Mouse (Mus musculus): ENCODE data around the gene Selenof. TPM values are rescaled to one million over a fixed set of nuclear protein-coding genes. Genes with fewer than 3 reads are reported as not detected.
A peak's percentile ranks its signal among the peaks of the same experiment; 100 is the strongest.

Selenof gene
- polyA plus RNA-seq, 1 experiment: 264 TPM

DNA sequence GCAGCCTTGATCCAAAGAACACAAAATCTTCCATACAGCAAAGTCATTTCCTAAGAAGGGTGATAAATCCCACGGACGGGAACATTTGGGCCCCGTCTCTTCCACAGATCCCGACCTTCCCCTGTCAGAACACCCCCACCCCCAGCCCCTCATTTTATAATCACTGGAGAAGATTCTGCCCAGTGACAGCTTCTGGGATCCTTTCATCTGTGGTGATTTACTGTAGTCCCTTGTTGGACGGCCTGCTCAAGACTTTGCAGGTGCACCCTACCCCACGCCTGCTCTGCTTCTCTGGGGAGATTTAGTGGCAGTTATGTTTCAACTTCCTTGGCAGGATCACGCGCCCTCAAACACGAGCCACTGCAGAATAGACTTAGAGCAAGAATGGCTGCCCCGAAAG lies 44.6 kb downstream of the Selenof start:
- H3K36me3 ChIP-seq (ENCODE audit: control insufficient read depth, insufficient read depth): no peaks in the 10 kb centered on the region
- H3K4me3 ChIP-seq: no peak overlapping the region
- no peak for TF ChIP-seq SRF (IDR thresholded peaks at IDR 0.05; ENCODE audit: control insufficient read depth, insufficient read length, low read depth)
- TF ChIP-seq REST (IDR thresholded peaks at IDR 0.05; ENCODE audit: insufficient read depth, insufficient read length): no peak
- TF ChIP-seq E2F4 (IDR thresholded peaks at IDR 0.05; ENCODE audit: insufficient read depth): no peak
- TF ChIP-seq POLR2AphosphoS2 (IDR thresholded peaks at IDR 0.05; ENCODE audit: insufficient read length, low read depth): no peak
- no peak for TF ChIP-seq USF1 (IDR thresholded peaks at IDR 0.05; ENCODE audit: low read depth)
- TF ChIP-seq MYOD1 (IDR thresholded peaks at IDR 0.05; ENCODE audit: control insufficient read depth in 1 of 3, insufficient read length in 2 of 3, low read depth in 2 of 3): no peak
- no peaks in the 10 kb centered on the region for H3K27me3 ChIP-seq (ENCODE audit: control insufficient read depth, insufficient read depth, insufficient read length)
- no peak overlapping the region for H3ac ChIP-seq (ENCODE audit: control insufficient read depth, insufficient read length)
- no peak overlapping the region for H3K4me2 ChIP-seq (ENCODE audit: low read depth)
- no peaks in the 10 kb centered on the region for H3K79me2 ChIP-seq (ENCODE audit: control insufficient read depth, insufficient read depth)

DNA sequence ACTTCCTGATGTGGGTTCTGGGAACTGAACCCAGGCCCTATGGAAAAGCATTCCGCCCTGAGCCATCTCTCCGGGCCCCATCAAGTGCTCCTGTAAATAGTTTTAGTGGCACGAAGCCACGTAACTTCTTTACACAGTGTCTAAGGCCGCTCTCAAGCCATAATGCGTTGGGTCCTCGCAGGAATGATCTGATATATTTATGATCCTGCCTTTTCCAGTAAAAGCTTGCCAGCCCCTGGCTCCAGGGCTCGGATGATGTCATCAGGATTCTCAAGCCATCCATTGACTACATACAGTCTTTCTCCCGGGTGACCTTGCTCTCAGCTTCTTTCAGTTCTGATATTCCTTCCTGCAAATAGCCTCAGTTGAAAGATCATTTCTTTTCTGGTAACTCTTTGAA lies 45.4 kb downstream of the Selenof start:
- H3K36me3 ChIP-seq (ENCODE audit: control insufficient read depth, insufficient read depth): no peaks in the 10 kb centered on the region
- H3K4me3 ChIP-seq: no peak overlapping the region
- H3K4me2 ChIP-seq (ENCODE audit: low read depth): no peak overlapping the region
- H3K79me2 ChIP-seq (ENCODE audit: control insufficient read depth, insufficient read depth): no peaks in the 10 kb centered on the region
- no peak overlapping the region for H3ac ChIP-seq (ENCODE audit: control insufficient read depth, insufficient read length)
- no peak for TF ChIP-seq E2F4 (IDR thresholded peaks at IDR 0.05; ENCODE audit: insufficient read depth)
- TF ChIP-seq TCF12 (IDR thresholded peaks at IDR 0.05; ENCODE audit: insufficient read depth, poor library complexity, severe bottlenecking): no peak
- TF ChIP-seq TCF3 (IDR thresholded peaks at IDR 0.05; ENCODE audit: insufficient read length, low read depth): no peak
- no peak for TF ChIP-seq USF1 (IDR thresholded peaks at IDR 0.05; ENCODE audit: low read depth)
- no peak for TF ChIP-seq SRF (IDR thresholded peaks at IDR 0.05; ENCODE audit: control insufficient read depth, insufficient read length, low read depth)
- no peak for TF ChIP-seq CEBPB (IDR thresholded peaks at IDR 0.05; ENCODE audit: insufficient read depth, poor library complexity, severe bottlenecking)
- TF ChIP-seq POLR2A (IDR thresholded peaks at IDR 0.05; ENCODE audit: insufficient read length, low read depth): no peak
- TF ChIP-seq REST (IDR thresholded peaks at IDR 0.05; ENCODE audit: insufficient read depth, insufficient read length): no peak
- TF ChIP-seq POLR2AphosphoS2 (IDR thresholded peaks at IDR 0.05; ENCODE audit: insufficient read length, low read depth): no peak
- TF ChIP-seq MAX (IDR thresholded peaks at IDR 0.05; ENCODE audit: low read depth): no peak
- TF ChIP-seq MYOD1 (IDR thresholded peaks at IDR 0.05; ENCODE audit: control insufficient read depth in 1 of 3, insufficient read length in 2 of 3, low read depth in 2 of 3): no peak
- no peak for TF ChIP-seq MYOG (IDR thresholded peaks at IDR 0.05; ENCODE audit: control insufficient read depth in 1 of 3, insufficient read depth in 1 of 3, insufficient read length in 2 of 3, low read depth in 2 of 3)
- no peaks in the 10 kb centered on the region for H3K27me3 ChIP-seq (ENCODE audit: control insufficient read depth, insufficient read depth, insufficient read length)

DNA sequence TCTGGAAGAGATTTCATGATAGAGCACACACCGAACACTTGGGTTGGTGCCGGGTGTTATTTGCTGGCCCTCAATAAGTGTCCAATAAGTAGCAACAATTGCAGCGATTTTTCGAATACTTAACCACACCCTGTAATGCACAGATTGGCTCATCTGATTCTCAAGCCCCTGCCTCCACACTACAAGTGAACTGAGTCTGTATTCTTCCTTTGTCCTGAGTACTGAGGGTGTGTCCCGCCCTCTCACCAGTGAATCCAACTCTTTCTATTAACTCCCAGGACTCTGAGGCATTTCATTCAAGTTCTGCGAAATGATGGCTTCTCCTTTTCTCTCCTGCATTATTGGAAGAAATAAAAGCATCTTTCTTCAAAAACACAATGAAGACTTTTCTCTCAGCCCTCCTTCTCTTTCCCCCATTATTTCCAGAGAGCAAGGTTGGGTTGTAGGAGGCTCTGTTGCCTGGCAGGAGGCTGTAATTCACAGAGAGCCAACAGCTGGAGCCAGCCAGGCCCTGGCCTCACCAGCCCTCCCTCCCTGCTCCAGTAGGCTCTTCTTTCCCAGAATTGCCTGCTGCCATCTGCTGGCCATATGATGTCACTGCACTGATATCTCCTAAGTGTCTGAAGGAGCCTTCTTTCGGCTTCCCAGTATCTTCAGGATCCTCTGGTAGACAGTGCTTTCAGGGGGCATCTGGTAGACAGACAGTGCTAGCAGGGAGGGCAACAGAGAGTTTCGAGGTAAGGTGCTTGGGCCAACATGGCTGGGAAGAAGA lies 46.7 kb downstream of the Selenof start:
- Histone ChIP-seq H3K27me3 (ENCODE audit: control insufficient read depth, insufficient read depth, insufficient read length) (no peaks in the 10 kb centered on the region), H3K79me2 (ENCODE audit: control insufficient read depth, insufficient read depth) (no peaks in the 10 kb centered on the region), H3K36me3 (ENCODE audit: control insufficient read depth, insufficient read depth) (no peaks in the 10 kb centered on the region), H3K4me3 (no peak overlapping the region), H3ac (ENCODE audit: control insufficient read depth, insufficient read length) (no peak overlapping the region), H3K4me2 (ENCODE audit: low read depth) (peak overlapping the region; percentile 50)
- TF ChIP-seq MYOD1 (IDR thresholded peaks at IDR 0.05; ENCODE audit: control insufficient read depth in 1 of 3, insufficient read length in 2 of 3, low read depth in 2 of 3): peak; percentile 57 to 88 (median 88)
- TF ChIP-seq REST (IDR thresholded peaks at IDR 0.05; ENCODE audit: insufficient read depth, insufficient read length): no peak
- TF ChIP-seq MYOG (IDR thresholded peaks at IDR 0.05; ENCODE audit: control insufficient read depth in 1 of 3, insufficient read depth in 1 of 3, insufficient read length in 2 of 3, low read depth in 2 of 3): peak; percentile 40 to 84 (median 63)

DNA sequence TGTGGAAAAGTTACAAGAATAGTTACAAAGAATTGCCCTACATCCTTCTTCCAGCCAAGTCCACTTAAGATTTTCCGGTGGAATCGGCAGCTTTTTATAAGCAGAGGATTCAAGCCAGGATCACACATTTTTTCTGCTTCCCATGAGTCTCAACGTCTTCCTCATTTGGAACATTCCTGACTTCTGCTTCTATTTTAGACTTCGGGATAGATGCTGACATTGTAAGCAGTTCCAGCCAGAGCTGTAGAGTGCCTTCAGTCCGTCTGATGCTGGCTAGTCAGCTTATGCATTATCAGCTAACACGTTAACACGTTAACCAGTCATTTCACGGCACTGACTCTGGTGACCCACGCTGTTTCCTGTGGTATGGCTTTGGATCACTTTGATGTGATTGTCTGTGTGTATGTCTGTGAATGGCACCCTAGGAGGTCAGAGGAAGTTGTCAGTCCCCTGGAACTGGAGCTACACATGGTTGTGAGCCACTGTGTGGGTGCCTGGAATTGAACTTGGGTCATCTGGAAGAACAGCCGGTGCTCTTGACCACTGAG lies 47.6 kb downstream of the Selenof start:
- no peak for TF ChIP-seq E2F4 (IDR thresholded peaks at IDR 0.05; ENCODE audit: insufficient read depth)
- TF ChIP-seq USF1 (IDR thresholded peaks at IDR 0.05; ENCODE audit: low read depth): no peak
- H3K27me3 ChIP-seq (ENCODE audit: control insufficient read depth, insufficient read depth, insufficient read length): no peaks in the 10 kb centered on the region
- H3K36me3 ChIP-seq (ENCODE audit: control insufficient read depth, insufficient read depth): no peaks in the 10 kb centered on the region
- H3K79me2 ChIP-seq (ENCODE audit: control insufficient read depth, insufficient read depth): no peaks in the 10 kb centered on the region
- no peak overlapping the region for H3ac ChIP-seq (ENCODE audit: control insufficient read depth, insufficient read length)
- no peak overlapping the region for H3K4me2 ChIP-seq (ENCODE audit: low read depth)
- H3K4me3 ChIP-seq: no peak overlapping the region

DNA sequence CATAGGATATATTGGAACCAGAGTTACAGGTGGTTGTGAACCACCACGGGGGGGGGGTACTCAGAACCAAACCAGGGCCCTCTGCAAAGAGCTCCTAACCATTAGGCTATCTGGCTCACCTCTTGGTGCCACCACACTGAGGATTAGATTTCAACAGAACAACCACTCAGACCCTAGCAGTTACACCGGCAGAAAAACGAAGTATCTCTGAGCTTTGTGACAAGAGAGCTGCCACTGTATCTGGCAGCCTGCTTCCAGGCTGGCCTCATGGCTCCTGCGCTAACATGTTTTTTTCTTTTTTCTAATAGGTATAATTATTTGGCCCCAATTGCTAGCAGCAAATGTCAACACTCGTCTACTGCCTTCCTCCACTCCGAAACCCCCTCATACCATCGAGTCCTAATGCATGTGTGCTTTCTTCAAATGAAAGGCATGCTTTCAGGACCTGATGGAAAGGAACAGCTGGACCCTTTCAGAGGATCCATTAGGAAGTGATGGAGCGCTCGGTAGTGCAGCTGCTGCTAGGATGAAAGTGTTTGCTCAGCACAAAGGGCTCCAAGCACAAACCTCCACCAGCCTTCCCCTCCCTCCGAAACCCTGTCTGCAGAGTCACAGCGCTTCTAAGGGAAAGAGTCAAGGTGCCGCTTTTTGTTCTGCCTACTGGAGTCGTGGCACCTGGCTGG lies 53.0 kb downstream of the Selenof start:
- Histone ChIP-seq H3K4me3 (no peak overlapping the region), H3K27me3 (ENCODE audit: control insufficient read depth, insufficient read depth, insufficient read length) (no peaks in the 10 kb centered on the region), H3K79me2 (ENCODE audit: control insufficient read depth, insufficient read depth) (no peaks in the 10 kb centered on the region), H3K36me3 (ENCODE audit: control insufficient read depth, insufficient read depth) (no peaks in the 10 kb centered on the region), H3ac (ENCODE audit: control insufficient read depth, insufficient read length) (no peak overlapping the region), H3K4me2 (ENCODE audit: low read depth) (no peak overlapping the region)
- TF ChIP-seq MAX (IDR thresholded peaks at IDR 0.05; ENCODE audit: low read depth) (peak; percentile 23), MYOG (IDR thresholded peaks at IDR 0.05; ENCODE audit: control insufficient read depth in 1 of 3, insufficient read depth in 1 of 3, insufficient read length in 2 of 3, low read depth in 2 of 3) (peak in 2 of 3 experiments; percentile 16 to 65), MYOD1 (IDR thresholded peaks at IDR 0.05; ENCODE audit: control insufficient read depth in 1 of 3, insufficient read length in 2 of 3, low read depth in 2 of 3) (peak; percentile 62 to 97 (median 94)), TCF12 (IDR thresholded peaks at IDR 0.05; ENCODE audit: insufficient read depth, poor library complexity, severe bottlenecking) (peak; percentile 69), TCF3 (IDR thresholded peaks at IDR 0.05; ENCODE audit: insufficient read length, low read depth) (peak; percentile 32), E2F4 (IDR thresholded peaks at IDR 0.05; ENCODE audit: insufficient read depth) (no peak), POLR2A (IDR thresholded peaks at IDR 0.05; ENCODE audit: insufficient read length, low read depth) (no peak)
